Mouse (Mus musculus) ES-Bruce4 (cell line): ENCODE results near the gene Wdr18. TPM values are rescaled to one million over a fixed set of nuclear protein-coding genes. Genes with fewer than 3 reads are reported as not detected.

ENCODE experiments used
- H3K27ac ChIP-seq: 2 replicates; pipeline ENCODE4 v1.5.1; 2012; ENCODE audit warnings: low read length, inconsistent platforms; ENCODE audit not compliant: insufficient read depth
- H3K27me3 ChIP-seq: 2 replicates; pipeline ENCODE4 v1.6.1; 2012; ENCODE audit warnings: mild to moderate bottlenecking, low read length, inconsistent platforms; ENCODE audit not compliant: control insufficient read depth, poor library complexity, insufficient read depth, severe bottlenecking
- H3K36me3 ChIP-seq: 2 replicates; pipeline ENCODE4 v1.6.1; 2012; ENCODE audit warnings: inconsistent platforms, mild to moderate bottlenecking, low read length, moderate library complexity; ENCODE audit not compliant: control insufficient read depth, poor library complexity, insufficient read depth, severe bottlenecking
- H3K4me1 ChIP-seq: one replicate; pipeline ENCODE4 v1.8.1; 2011; ENCODE audit warnings: low read length; ENCODE audit not compliant: control insufficient read depth, insufficient read depth
- H3K4me3 ChIP-seq: 2 replicates; pipeline ENCODE4 v1.5.1; 2011; ENCODE audit warnings: low read depth, mild to moderate bottlenecking, low read length
- H3K9ac ChIP-seq: 2 replicates; pipeline ENCODE4 v1.6.1; 2012; ENCODE audit warnings: low read depth, mild to moderate bottlenecking, inconsistent platforms; ENCODE audit not compliant: poor library complexity, severe bottlenecking
- H3K9me3 ChIP-seq: replicated peaks from 2 replicates; pipeline ENCODE4 v1.6.1; 2012; ENCODE audit warnings: mild to moderate bottlenecking, low read length, inconsistent platforms; ENCODE audit not compliant: control insufficient read depth, poor library complexity, insufficient read depth, severe bottlenecking
- CTCF ChIP-seq: IDR thresholded peaks from one replicate; pipeline ENCODE4 v1.8.1; 2011; ENCODE audit warnings: low read depth, low read length
- EP300 ChIP-seq: IDR thresholded peaks from 2 replicates; pipeline ENCODE4 v1.6.1; 2011; ENCODE audit warnings: low read depth, low read length; ENCODE audit not compliant: insufficient read depth
- POLR2A ChIP-seq: IDR thresholded peaks from one replicate; pipeline ENCODE4 v1.8.1; 2011; ENCODE audit warnings: low read length; ENCODE audit not compliant: insufficient read depth
- polyA plus RNA-seq: library from polyadenylated mRNA; stranded (reverse); fragments of >200 nt; gene quantifications from 2 replicates; pipeline ENCODE4 v1.2.4, GENCODE M21; 2011; ENCODE audit warnings: low read depth; ENCODE audit not compliant: missing spikeins, insufficient read depth, insufficient read length

Gene Wdr18
- polyA plus RNA-seq, 1 experiment: 55.3 TPM

DNA sequence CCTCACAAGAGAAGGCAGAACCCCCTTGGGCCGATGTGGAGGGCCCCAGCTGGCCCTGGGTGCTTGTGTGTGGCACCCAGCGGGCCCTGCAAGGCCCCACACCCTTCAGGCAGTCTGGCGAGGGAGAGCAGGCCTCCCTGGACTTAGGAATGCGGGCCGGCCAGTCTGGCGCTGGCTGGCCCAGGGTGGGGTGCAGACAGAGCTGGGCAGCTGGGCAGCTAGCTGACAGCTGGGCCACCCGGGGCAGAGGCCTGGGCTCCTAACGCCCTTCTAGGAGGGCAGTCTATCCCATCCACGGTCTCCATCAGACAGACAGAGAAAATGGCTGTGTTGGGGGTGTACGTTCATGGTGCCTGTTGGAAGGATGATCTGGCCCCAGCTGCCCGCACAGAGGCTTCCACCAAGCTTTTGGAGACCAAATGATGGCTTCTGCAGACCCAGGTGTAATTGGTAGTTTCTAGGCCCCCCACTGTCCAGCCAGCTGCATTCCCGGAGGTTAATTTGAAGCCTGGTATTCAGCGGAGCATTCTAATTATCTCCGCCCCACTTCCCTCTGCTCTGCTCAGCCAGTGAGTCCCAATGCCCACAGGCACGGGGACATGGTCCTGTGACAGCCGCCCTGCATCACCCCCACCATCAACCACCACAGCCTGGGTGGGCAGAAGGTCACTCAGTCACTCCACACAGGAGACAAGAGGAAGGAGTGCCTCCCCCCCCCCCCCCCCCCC, 14.3 kb upstream of the Wdr18 start:
- H3K36me3 ChIP-seq: no peaks in the 10 kb centered on the region
- no peak overlapping the region for H3K27ac ChIP-seq
- H3K4me1 ChIP-seq: peaks cover 1% of the 10 kb centered on the region

DNA sequence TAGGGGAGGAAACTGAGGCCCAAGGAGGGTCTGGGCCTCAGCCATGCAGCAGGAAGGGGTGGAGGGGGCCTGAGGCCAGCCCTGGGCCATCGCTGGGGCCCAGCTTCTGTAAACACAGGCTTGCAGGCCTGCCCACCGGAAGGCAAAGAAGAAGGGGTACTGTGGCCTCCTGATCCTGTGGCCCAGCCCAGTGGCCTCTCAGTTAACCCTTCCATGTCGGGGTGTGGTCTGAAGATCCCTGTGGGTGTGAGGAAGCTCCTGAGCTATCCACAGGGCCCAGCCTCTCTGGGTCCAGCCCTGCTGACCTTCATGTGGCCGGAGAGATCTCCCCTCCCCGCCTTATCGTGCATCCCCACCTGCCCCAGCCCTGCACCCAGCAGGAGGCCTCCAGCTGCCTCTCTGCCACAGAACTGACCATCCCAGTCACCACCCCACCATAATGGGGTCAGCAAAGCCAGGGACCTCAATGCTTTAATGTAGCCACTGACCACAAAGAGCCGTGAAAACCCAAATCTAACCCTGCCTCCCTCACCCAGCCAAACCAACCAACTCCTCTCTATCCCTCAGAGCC, 13.1 kb upstream of the Wdr18 start:
- H3K4me1 ChIP-seq: peaks cover 1% of the 10 kb centered on the region
- H3K4me3 ChIP-seq: no peak overlapping the region
- H3K9ac ChIP-seq: no peak overlapping the region
- no peaks in the 10 kb centered on the region for H3K36me3 ChIP-seq
- H3K27me3 ChIP-seq: no peaks in the 10 kb centered on the region
- no peak overlapping the region for H3K27ac ChIP-seq
- TF ChIP-seq EP300 (no peak), POLR2A (no peak), CTCF (no peak)
- H3K9me3 ChIP-seq: no peaks in the 10 kb centered on the region

More for the DNA sequence above, 14.3 kb upstream of the Wdr18 start:
- H3K9ac ChIP-seq: no peak overlapping the region
- H3K9me3 ChIP-seq: no peaks in the 10 kb centered on the region
- no peaks in the 10 kb centered on the region for H3K27me3 ChIP-seq
- H3K4me3 ChIP-seq: no peak overlapping the region
- TF ChIP-seq POLR2A: no peak
- no peak for TF ChIP-seq EP300
- no peak for TF ChIP-seq CTCF

DNA sequence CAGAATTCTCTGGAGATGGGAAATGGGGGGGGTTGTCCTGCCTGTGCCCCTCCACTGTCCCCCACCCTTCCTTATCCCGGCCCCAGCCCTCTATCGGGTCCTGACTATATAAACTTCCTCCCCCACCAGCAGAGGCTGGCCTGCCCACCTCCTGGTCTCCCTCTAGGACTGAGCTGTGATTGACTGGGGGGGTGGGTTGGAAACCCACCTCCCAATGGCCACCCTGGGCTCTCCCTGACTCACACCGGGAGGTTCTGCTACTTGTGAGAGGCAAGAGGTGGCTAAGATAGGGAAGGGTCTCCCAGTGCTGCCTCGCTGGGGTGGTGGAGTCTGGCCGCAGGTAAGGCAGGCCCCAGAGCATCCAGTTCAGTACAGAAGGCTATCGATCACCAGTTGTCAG, 12.4 kb upstream of the Wdr18 start:
- H3K4me1 ChIP-seq: peaks cover 1% of the 10 kb centered on the region
- H3K9me3 ChIP-seq: no peaks in the 10 kb centered on the region
- no peak overlapping the region for H3K27ac ChIP-seq
- no peaks in the 10 kb centered on the region for H3K36me3 ChIP-seq
- H3K4me3 ChIP-seq: no peak overlapping the region
- H3K27me3 ChIP-seq: no peaks in the 10 kb centered on the region
- H3K9ac ChIP-seq: no peak overlapping the region
- TF ChIP-seq EP300 (no peak), CTCF (no peak), POLR2A (no peak)

DNA sequence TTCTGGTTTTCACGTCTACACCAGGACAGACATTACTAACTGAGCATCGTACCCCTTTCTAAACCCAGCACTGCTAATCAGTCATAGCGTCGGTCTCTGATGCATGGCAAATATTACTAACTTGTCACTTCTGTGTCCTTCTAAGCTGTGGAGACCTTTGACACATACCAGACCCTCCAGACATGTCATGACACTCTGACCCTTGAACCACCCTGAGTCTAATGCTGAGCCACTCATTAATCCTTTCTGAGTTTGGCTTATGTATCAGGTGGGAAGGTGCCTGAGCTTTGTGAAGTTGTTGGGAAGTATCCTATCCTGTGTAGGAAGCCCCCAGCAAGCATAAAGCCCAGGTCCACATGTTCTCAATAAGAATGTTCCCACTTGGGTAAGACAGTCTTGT, 10.1 kb upstream of the Wdr18 start:
- Histone ChIP-seq H3K27me3 (no peaks in the 10 kb centered on the region), H3K27ac (no peak overlapping the region), H3K36me3 (no peaks in the 10 kb centered on the region), H3K9ac (no peak overlapping the region), H3K9me3 (no peaks in the 10 kb centered on the region), H3K4me3 (no peak overlapping the region), H3K4me1 (peaks cover 1% of the 10 kb centered on the region)
- TF ChIP-seq CTCF (no peak), POLR2A (no peak), EP300 (no peak)

DNA sequence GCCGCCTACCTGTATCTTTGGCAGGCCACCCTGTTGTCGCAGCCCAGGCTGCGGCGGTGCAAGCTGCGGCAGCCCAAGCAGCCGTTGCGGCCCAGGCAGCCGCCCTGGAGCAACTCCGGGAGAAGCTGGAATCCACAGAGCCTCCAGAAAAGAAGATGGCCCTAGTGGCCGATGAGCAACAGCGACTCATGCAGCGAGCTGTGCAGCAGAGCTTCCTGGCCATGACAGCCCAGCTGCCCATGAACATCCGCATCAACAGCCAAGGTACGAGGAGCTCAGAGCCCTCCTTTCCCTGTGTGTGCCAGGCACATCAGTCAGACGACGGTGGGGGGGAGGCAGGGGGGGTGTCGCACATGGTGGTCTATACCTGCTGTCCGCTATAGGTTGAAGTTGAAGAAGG, 9.3 kb upstream of the Wdr18 start:
- TF ChIP-seq CTCF (no peak), POLR2A (no peak), EP300 (no peak)
- no peak overlapping the region for H3K4me3 ChIP-seq

DNA sequence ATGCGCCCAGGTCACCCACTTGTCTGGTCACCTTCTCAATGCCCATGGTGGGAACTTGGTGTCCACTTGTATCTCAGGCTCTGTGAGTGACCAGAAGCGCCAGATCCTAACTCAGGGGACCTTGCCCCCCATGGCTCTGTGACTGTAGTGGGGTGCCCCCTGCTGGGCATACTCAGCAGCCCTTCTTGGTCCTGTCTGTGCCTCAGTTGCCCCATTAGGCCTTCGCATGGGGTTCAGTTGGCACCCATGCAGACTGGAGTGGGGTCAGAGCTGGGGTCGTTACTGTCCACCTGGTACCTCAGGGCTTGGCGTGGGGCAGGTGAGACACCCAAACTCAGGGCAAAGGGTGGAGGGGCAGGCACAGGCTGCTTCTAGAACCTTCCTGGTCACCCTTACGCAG, 6.0 kb upstream of the Wdr18 start:
- Histone ChIP-seq H3K4me3 (no peak overlapping the region), H3K27ac (no peak overlapping the region), H3K36me3 (no peaks in the 10 kb centered on the region), H3K9ac (no peak overlapping the region), H3K4me1 (peaks cover 16% of the 10 kb centered on the region), H3K27me3 (no peaks in the 10 kb centered on the region), H3K9me3 (no peaks in the 10 kb centered on the region)
- TF ChIP-seq CTCF (peak; percentile 59), EP300 (no peak), POLR2A (no peak)

More for the DNA sequence above, 9.3 kb upstream of the Wdr18 start:
- no peak overlapping the region for H3K27ac ChIP-seq
- no peaks in the 10 kb centered on the region for H3K27me3 ChIP-seq
- H3K9ac ChIP-seq: no peak overlapping the region
- no peaks in the 10 kb centered on the region for H3K36me3 ChIP-seq
- no peaks in the 10 kb centered on the region for H3K9me3 ChIP-seq
- peaks cover 6% of the 10 kb centered on the region for H3K4me1 ChIP-seq
